In the genomic region with DNA sequence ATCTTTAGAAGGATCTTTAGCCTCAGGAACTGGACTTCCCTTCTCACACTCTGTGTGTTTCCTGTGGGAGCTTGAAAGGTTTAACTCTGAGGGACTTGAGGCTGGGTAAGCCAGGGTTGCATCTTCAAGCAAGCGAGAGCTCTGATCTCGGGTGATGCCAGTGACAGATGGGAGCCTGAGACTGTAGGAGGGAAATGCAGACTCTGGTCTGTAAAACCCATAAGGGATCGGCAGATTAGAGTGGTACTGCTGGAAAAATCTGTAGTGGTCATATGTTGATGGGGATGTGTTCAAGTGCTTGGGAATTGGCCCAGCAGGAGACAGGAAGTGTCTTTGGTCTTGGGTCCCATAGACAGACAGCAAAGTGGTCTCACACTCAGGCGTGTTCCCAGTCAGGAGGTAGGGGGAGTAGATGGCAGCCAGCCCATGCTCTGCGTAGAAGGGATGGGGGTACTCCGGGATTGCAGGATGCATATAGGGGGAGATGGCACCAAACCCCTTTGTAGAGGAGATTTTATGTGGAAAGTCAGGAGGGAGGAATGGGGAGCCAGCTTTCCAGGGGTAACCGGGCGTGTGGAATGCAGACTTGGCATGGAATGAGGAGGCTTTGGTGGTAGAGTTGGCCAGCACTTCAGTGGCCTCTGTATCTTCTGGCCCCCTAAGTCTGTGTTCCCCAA, we compare ENCODE assay signal across 18 mouse cellular contexts. TPM values are rescaled to one million over a fixed set of nuclear protein-coding genes. Genes with fewer than 3 reads are reported as not detected.
DNase-seq lines count a peak whose midpoint lies in the region; ATAC-seq and TF ChIP-seq lines count a peak whose summit lies in the region.
"Had no signal": no experiment of that assay in that cellular context is flagged by ENCODE, and none has a peak within 500 bp of the region (broad histone marks: within the 10 kb centered on the region; RNA-seq: fewer than 3 reads in every experiment).

No protein-coding gene starts in this region.

- WGBS in forebrain, embryonic 15.5 days = 78% methylated on average over 8 of the region's 8 CpGs
- 91% methylated on average over 8 of the region's 8 CpGs for WGBS in forebrain, embryonic 12.5 days
- 80% methylated on average over 8 of the region's 8 CpGs for WGBS in kidney, adult 2 months

- 0 out of 2 replicates have a peak, but pooled peaks have one; percentile 38 for ATAC-seq in forebrain, embryonic 15.5 days (replicated peaks)
- no peak for ATAC-seq in forebrain, embryonic 12.5 days (ENCODE audit: low FRiP score)
- ATAC-seq: intestine, postnatal 0 days; midbrain, embryonic 16.5 days had no signal

- no peak overlapping the region for H3K9ac ChIP-seq in forebrain, embryonic 15.5 days (replicated peaks)
- H3K9ac ChIP-seq in forebrain, embryonic 12.5 days = no peak overlapping the region
- H3K9ac ChIP-seq: liver, embryonic 15.5 days; neural tube, embryonic 12.5 days had no signal

- H3K36me3 ChIP-seq in forebrain, embryonic 15.5 days = no peaks in the 10 kb centered on the region; the same call in 1 of the 2 replicates
- H3K36me3 ChIP-seq in forebrain, embryonic 12.5 days (replicated peaks) = no peaks in the 10 kb centered on the region
- no peaks in the 10 kb centered on the region for H3K36me3 ChIP-seq in kidney, adult 2 months (ENCODE audit: control insufficient read depth, insufficient read depth, low read length)
- H3K36me3 ChIP-seq: neural tube, embryonic 12.5 days had no signal

- H3K4me3 ChIP-seq in forebrain, embryonic 15.5 days = no peak overlapping the region
- no peak overlapping the region for H3K4me3 ChIP-seq in forebrain, embryonic 12.5 days (replicated peaks)
- no peak overlapping the region for H3K4me3 ChIP-seq in kidney, adult 2 months (ENCODE audit: insufficient read depth, low read depth, low read length)
- H3K4me3 ChIP-seq: erythroblast, embryonic 14.5 days; liver, embryonic 15.5 days; neural tube, embryonic 12.5 days had no signal

- H3K27me3 ChIP-seq in forebrain, embryonic 15.5 days = no peaks in the 10 kb centered on the region
- no peaks in the 10 kb centered on the region for H3K27me3 ChIP-seq in forebrain, embryonic 12.5 days
- H3K27me3 ChIP-seq in kidney, adult 2 months (replicated peaks; ENCODE audit: control insufficient read depth, insufficient read depth, low read length) = no peaks in the 10 kb centered on the region
- H3K27me3 ChIP-seq: liver, embryonic 15.5 days; neural tube, embryonic 12.5 days had no signal

- no peaks in the 10 kb centered on the region for H3K9me3 ChIP-seq in forebrain, embryonic 15.5 days
- no peaks in the 10 kb centered on the region for H3K9me3 ChIP-seq in forebrain, embryonic 12.5 days
- H3K9me3 ChIP-seq: liver, embryonic 15.5 days; neural tube, embryonic 12.5 days had no signal

- no peak overlapping the region for H3K4me2 ChIP-seq in forebrain, embryonic 15.5 days (replicated peaks)
- no peak overlapping the region for H3K4me2 ChIP-seq in forebrain, embryonic 12.5 days
- H3K4me2 ChIP-seq: liver, embryonic 15.5 days; neural tube, embryonic 12.5 days had no signal

- peaks cover 9% of the 10 kb centered on the region for H3K4me1 ChIP-seq in forebrain, embryonic 15.5 days
- H3K4me1 ChIP-seq in forebrain, embryonic 12.5 days = 0 out of 2 replicates have a peak, but pooled peaks cover 4% of the 10 kb centered on the region
- peaks cover 22% of the 10 kb centered on the region; the same call in 1 of the 2 replicates for H3K4me1 ChIP-seq in kidney, adult 2 months (ENCODE audit: control insufficient read depth, insufficient read depth, low read length)
- H3K4me1 ChIP-seq: neural tube, embryonic 12.5 days had no signal

- no peak for TF ChIP-seq CTCF in kidney, adult 2 months (conservative IDR thresholded peaks at IDR 0.05; ENCODE audit: insufficient read depth, insufficient read length, low read depth, low read length)

- H3K27ac ChIP-seq in forebrain, embryonic 15.5 days (replicated peaks) = peak overlapping the region; percentile 47; the same call in 1 of the 2 replicates
- H3K27ac ChIP-seq in forebrain, embryonic 12.5 days = no peak overlapping the region
- H3K27ac ChIP-seq in kidney, adult 2 months (ENCODE audit: insufficient read depth, low read depth, low read length) = no peak overlapping the region
- H3K27ac ChIP-seq: liver, embryonic 15.5 days; macrophage; neural tube, embryonic 12.5 days had no signal

- TF ChIP-seq POLR2A in kidney, adult 2 months (IDR thresholded peaks at IDR 0.05; ENCODE audit: low read depth, low read length) = no peak

- DNase-seq in kidney, adult 2 months = peak; percentile 33
- no peak for DNase-seq in kidney, postnatal 25 days
- DNase-seq in cerebellum, adult 9-10 months = peak; percentile 39
- peak; percentile 17 for DNase-seq in layer of hippocampus, adult 9-10 months (ENCODE audit: low spot score)
- DNase-seq in testis, postnatal 14 days (ENCODE audit: low spot score) = no peak
- no peak for DNase-seq in lung, postnatal 14 days
- DNase-seq: B cell, adult 2 months; gastrocnemius, postnatal 14 days; heart, postnatal 10 days; thymus, postnatal 14 days had no signal

RNA-seq across cellular contexts. Expression of a gene that starts 6.1 kb away (rescaled TPM):
- polyA plus RNA-seq in forebrain, embryonic 15.5 days (2015; fragmentation: Nextera tagmentation; extraction: Ambion mirVana) = 0.41 and 0.45 TPM in 2 replicates
- 0.59 and 0.85 TPM in 2 replicates for polyA plus RNA-seq in forebrain, embryonic 12.5 days (2016; fragmentation: Nextera tagmentation; extraction: Ambion mirVana)
- polyA plus RNA-seq in kidney, adult 2 months (2012; rRNA removed) = 3.0 and 3.3 TPM in 2 replicates
- polyA plus RNA-seq: erythroblast, embryonic 14.5 days; macrophage had no signal

Comparison
In these comparisons a context has a peak if more than half of its experiments do, and no peak if none do; other contexts are left out.
1. DNase-seq: peak in kidney, adult 2 months (single experiment), cerebellum, adult 9-10 months (single experiment) and layer of hippocampus, adult 9-10 months (single experiment); none in kidney, postnatal 25 days (0 of 2), testis, postnatal 14 days (single experiment) and lung, postnatal 14 days (single experiment).